30 mouse cellular contexts compared by ENCODE assay signal in the genomic region with DNA sequence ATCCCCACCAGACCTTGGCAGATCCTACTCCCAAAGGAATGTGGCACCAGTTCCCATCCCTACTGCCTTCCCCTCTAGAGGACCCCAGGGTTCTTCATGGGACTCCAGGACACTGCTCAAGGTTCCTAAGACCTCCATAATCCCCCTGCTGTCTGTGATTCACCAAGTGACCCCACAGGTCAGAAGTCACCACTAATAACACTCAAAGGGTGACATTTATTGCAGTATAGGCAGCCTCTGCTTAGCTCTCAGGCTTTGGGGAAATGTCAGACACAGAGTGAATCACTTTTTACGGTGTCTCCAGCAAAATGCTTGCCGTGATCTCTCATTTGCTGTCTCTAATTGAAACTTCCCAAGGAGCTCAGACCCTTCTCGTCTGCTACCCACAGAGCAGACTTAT.
"Had no signal": no experiment of that assay in that cellular context is flagged by ENCODE, and none has a peak within 500 bp of the region (broad histone marks: within the 10 kb centered on the region; RNA-seq: fewer than 3 reads in every experiment).

No protein-coding gene starts in this region.

- H3K27me3 ChIP-seq: hindbrain, embryonic 15.5 days had no signal

- H3K4me3 ChIP-seq: heart, embryonic 10.5 days; heart, embryonic 12.5 days; heart, embryonic 13.5 days; heart, embryonic 15.5 days; hindbrain, embryonic 10.5 days; hindbrain, embryonic 12.5 days; hindbrain, embryonic 13.5 days; hindbrain, embryonic 15.5 days; intestine, embryonic 15.5 days; kidney, embryonic 15.5 days; layer of hippocampus, adult 2 months had no signal

- H3K4me1 ChIP-seq: heart, embryonic 12.5 days; intestine, embryonic 15.5 days; kidney, embryonic 15.5 days had no signal

- DNase-seq: heart, postnatal 10 days; heart, postnatal 14 days; heart, postnatal 36 days; heart, postnatal 4 days; kidney, adult 11 months; kidney, adult 18-20 months; kidney, adult 2 months; kidney, adult 8-10 months; kidney, adult 9 months; kidney, postnatal 10 days; kidney, postnatal 14 days; kidney, postnatal 25 days; kidney, postnatal 36 days; kidney, postnatal 4 days; layer of hippocampus, adult 9-11 months; layer of hippocampus, postnatal 36 days had no signal

- H3K36me3 ChIP-seq: heart, embryonic 10.5 days; heart, embryonic 12.5 days; heart, embryonic 13.5 days; heart, embryonic 15.5 days; hindbrain, embryonic 10.5 days; hindbrain, embryonic 12.5 days; hindbrain, embryonic 13.5 days; hindbrain, embryonic 15.5 days; intestine, embryonic 15.5 days; kidney, embryonic 15.5 days had no signal

- H3K27ac ChIP-seq: heart, embryonic 10.5 days; heart, embryonic 13.5 days; heart, embryonic 15.5 days; hindbrain, embryonic 10.5 days; hindbrain, embryonic 12.5 days; hindbrain, embryonic 13.5 days; hindbrain, embryonic 14.5 days; hindbrain, embryonic 15.5 days; hindbrain, postnatal 0 days; intestine, embryonic 15.5 days; kidney, embryonic 15.5 days; kidney, postnatal 0 days; layer of hippocampus, adult 2 months had no signal
